Mouse (Mus musculus) left cerebral cortex, postnatal 4 days (tissue): ENCODE results near the gene Hecw2. TPM values are rescaled to one million over a fixed set of nuclear protein-coding genes. Genes with fewer than 3 reads are reported as not detected.
A peak's percentile ranks its signal among the peaks of the same experiment; 100 is the strongest.

Experiments used
- DNase-seq: peaks from one replicate; pipeline ENCODE4 v3.0.0-alpha.2; 2022
- intact Hi-C: fragments of 180-260 bp; cut with DNase I; formaldehyde crosslinking; loops from one replicate; pipeline ENCODE4 v1.15.1; 2025
- total RNA-seq, 2 experiments: library from RNA; stranded (reverse); gene quantifications; 2 replicates each; pipeline ENCODE4 v1.2.3; 2021

Hecw2 gene
- total RNA-seq, 2 experiments from 2014 or later = 43.1 to 43.4 TPM

- intact Hi-C loops = loop anchor here (10.0 kb wide), 1 partner anchor 465 kb away; no protein-coding TSS in a partner anchor
- DNase-seq = no peak
Measured at GRCm38 (mm10) chr1:53910251-53910650, 284.7 kb downstream of the Hecw2 start.

GRCm38 (mm10) chr1:53909118-53909517 lies 285.9 kb downstream of the Hecw2 start:
- intact Hi-C loops = loop anchor here (10.0 kb wide), 1 partner anchor 286 kb away; the partner anchor contains the start of gene Hecw2
- no peak for DNase-seq

- intact Hi-C loops = loop anchor here (10.0 kb wide), 1 partner anchor 289 kb away; the partner anchor contains the start of gene Hecw2
- DNase-seq = no peak
Measured at GRCm38 (mm10) chr1:53906175-53906574, 288.8 kb downstream of the Hecw2 start.

- DNase-seq = no peak
Measured at GRCm38 (mm10) chr1:53900416-53900815, 294.6 kb downstream of the Hecw2 start.

GRCm38 (mm10) chr1:53894299-53894698 lies 300.7 kb downstream of the Hecw2 start:
- no peak for DNase-seq
- intact Hi-C loops = loop anchor here (5.0 kb wide), 1 partner anchor 177 kb away; no protein-coding TSS in a partner anchor

More at GRCm38 (mm10) chr1:53900416-53900815, 294.6 kb downstream of the Hecw2 start:
- intact Hi-C loops = loop anchor here (10.0 kb wide), 1 partner anchor 294 kb away; the partner anchor contains the start of gene Hecw2

- intact Hi-C loops = loop anchor here (5.0 kb wide), 1 partner anchor 173 kb away; no protein-coding TSS in a partner anchor
- DNase-seq = no peak
Measured at GRCm38 (mm10) chr1:53890380-53890779, 304.6 kb downstream of the Hecw2 start.

GRCm38 (mm10) chr1:53889806-53890205 lies 305.2 kb downstream of the Hecw2 start:
- DNase-seq = no peak
- intact Hi-C loops = loop anchor here (5.0 kb wide), 1 partner anchor 173 kb away; no protein-coding TSS in a partner anchor

GRCm38 (mm10) chr1:53882480-53882879 lies 312.5 kb downstream of the Hecw2 start:
- no peak for DNase-seq
- intact Hi-C loops = no loop called here

- intact Hi-C loops = loop anchor here (5.0 kb wide), 1 partner anchor 154 kb away; no protein-coding TSS in a partner anchor
Measured at GRCm38 (mm10) chr1:53875919-53876318, 319.0 kb downstream of the Hecw2 start.

GRCm38 (mm10) chr1:53867316-53867715 lies 327.7 kb downstream of the Hecw2 start:
- intact Hi-C loops = no loop called here
- DNase-seq = no peak

More at GRCm38 (mm10) chr1:53875919-53876318, 319.0 kb downstream of the Hecw2 start:
- no peak for DNase-seq

- DNase-seq = no peak
- intact Hi-C loops = no loop called here
Measured at GRCm38 (mm10) chr1:53866374-53866902, 328.5 kb downstream of the Hecw2 start.

GRCm38 (mm10) chr1:53864046-53864445 lies 330.9 kb downstream of the Hecw2 start:
- DNase-seq = no peak
- intact Hi-C loops = no loop called here

- intact Hi-C loops = no loop called here
Measured at GRCm38 (mm10) chr1:53860611-53861010, 334.4 kb downstream of the Hecw2 start.

GRCm38 (mm10) chr1:53859175-53859574 lies 335.8 kb downstream of the Hecw2 start:
- no peak for DNase-seq
- intact Hi-C loops = no loop called here

More at GRCm38 (mm10) chr1:53860611-53861010, 334.4 kb downstream of the Hecw2 start:
- DNase-seq = no peak

- intact Hi-C loops = no loop called here
- DNase-seq = no peak
Measured at GRCm38 (mm10) chr1:53856501-53857103, 338.4 kb downstream of the Hecw2 start.

- intact Hi-C loops = no loop called here
Measured at GRCm38 (mm10) chr1:53855732-53856131, 339.2 kb downstream of the Hecw2 start.

GRCm38 (mm10) chr1:53852086-53852610 lies 342.8 kb downstream of the Hecw2 start:
- intact Hi-C loops = no loop called here
- no peak for DNase-seq

More at GRCm38 (mm10) chr1:53855732-53856131, 339.2 kb downstream of the Hecw2 start:
- no peak for DNase-seq

GRCm38 (mm10) chr1:53851334-53851733 lies 343.6 kb downstream of the Hecw2 start:
- intact Hi-C loops = no loop called here
- DNase-seq = no peak

- peak; percentile 3 for DNase-seq
- intact Hi-C loops = no loop called here
Measured at GRCm38 (mm10) chr1:53850891-53851290, 344.1 kb downstream of the Hecw2 start.

GRCm38 (mm10) chr1:53846665-53847237 lies 348.2 kb downstream of the Hecw2 start:
- no peak for DNase-seq
- intact Hi-C loops = no loop called here

GRCm38 (mm10) chr1:53845854-53846253 lies 349.1 kb downstream of the Hecw2 start:
- DNase-seq = no peak
- intact Hi-C loops = no loop called here
